Mouse (Mus musculus) heart, postnatal 0 days (tissue): Measurements from ENCODE around the gene P2rx1.

ENCODE experiments used
- CTCF ChIP-seq: IDR thresholded peaks from 2 replicates; pipeline ENCODE4 v1.5.1; 2016; ENCODE audit warnings: antibody characterized with exemption, control low read depth, low read depth
- EP300 ChIP-seq: IDR thresholded peaks from 2 replicates; pipeline ENCODE4 v1.6.1; 2016; ENCODE audit warnings: antibody characterized with exemption, low read depth

DNA sequence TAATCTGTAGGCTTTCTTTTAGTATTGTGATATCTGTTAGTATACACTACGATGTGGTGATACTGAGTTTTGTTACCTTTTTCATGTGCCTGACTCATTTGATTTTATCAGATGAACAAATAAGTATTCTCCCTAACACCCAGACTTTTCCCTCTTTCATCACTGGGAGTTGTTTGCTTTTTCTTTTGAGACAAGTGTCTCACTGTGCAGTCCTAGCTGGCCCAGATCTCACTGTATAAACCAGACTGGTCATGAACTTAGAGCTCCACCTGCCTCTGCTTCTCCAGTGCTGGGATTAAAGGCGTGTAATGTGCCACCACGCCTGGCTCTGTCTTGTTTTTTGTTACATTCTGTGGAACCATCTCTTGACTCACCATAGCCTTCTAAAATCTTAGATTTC lies 60.7 kb downstream of the P2rx1 start:
- no peak for TF ChIP-seq CTCF
- no peak for TF ChIP-seq EP300
